Mouse (Mus musculus): Measurements from ENCODE around the gene Asb10. TPM values are rescaled to one million over a fixed set of nuclear protein-coding genes. Genes with fewer than 3 reads are reported as not detected.
A peak's percentile ranks its signal among the peaks of the same experiment; 100 is the strongest.

Gene Asb10
- polyA plus RNA-seq, 1 experiment from 2014 or later = 0.11 TPM

DNA sequence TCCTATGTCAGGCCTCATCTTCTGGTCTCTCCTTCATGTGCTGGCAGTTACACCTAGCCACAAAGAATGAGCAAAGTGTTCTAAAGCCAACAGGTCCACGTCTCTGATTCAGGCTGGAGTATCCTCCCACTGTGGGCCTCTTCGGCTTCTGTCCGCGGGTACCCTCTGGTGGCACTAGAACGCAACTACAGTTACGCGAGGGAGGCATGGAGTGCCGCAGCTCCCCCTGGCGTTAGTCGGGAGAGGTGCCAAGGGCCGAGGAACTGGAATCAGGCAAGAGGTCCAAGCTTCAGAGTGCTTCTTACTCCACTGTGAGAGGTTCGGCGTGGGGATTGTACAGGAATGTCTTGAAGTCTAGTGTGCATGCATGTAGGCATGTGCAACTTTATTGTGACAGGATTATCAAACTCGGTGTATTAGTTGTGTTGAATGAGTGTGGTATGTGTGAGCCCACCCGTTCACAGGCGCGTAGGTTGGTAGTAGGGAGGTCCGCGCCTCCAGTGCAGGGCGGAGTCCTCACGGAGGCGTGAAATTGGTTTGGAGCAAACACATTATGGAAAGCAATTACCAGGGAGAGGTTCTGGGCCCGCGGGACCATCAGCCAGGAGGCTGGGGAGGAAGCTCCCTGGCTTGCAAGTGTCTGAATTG is 10.6 kb downstream of the Asb10 start:
- H3K27ac ChIP-seq (replicated peaks) = no peak overlapping the region
- no peak overlapping the region for H3K4me2 ChIP-seq (replicated peaks)
- no peaks in the 10 kb centered on the region for H3K36me3 ChIP-seq
- H3K27me3 ChIP-seq = peaks cover 45% of the 10 kb centered on the region
- H3K4me3 ChIP-seq = no peak overlapping the region
- WGBS = 24% methylated on average over 24 of the region's 24 CpGs
- peak; percentile 66 for ATAC-seq (replicated peaks)
- no peak overlapping the region for H3K9ac ChIP-seq (replicated peaks)
- H3K9me3 ChIP-seq = no peaks in the 10 kb centered on the region
- peaks cover 14% of the 10 kb centered on the region for H3K4me1 ChIP-seq

DNA sequence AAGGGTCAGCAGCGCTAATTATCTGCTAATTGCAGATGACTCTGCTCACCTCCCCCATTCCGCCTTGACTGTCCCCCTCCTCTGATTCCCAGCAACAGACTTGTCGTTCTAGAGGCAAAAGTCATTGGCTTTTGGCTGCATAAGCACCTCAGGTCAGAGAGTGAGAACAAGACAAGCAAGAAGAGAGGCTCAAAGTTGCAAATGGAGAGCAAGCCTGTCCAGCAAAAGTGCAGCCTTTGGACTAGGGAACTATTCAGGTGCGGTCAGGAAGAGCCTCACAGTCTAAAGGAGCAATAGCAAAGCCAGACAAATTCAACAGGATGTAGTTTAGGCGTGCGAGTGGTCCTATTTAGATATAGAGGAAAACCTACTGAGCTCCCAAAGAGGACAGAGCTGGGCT is 13.0 kb downstream of the Asb10 start:
- Histone ChIP-seq H3K4me3 (no peak overlapping the region), H3K9ac (replicated peaks) (no peak overlapping the region), H3K36me3 (no peaks in the 10 kb centered on the region), H3K9me3 (no peaks in the 10 kb centered on the region), H3K4me1 (peaks cover 14% of the 10 kb centered on the region), H3K27me3 (peaks cover 68% of the 10 kb centered on the region), H3K4me2 (replicated peaks) (no peak overlapping the region), H3K27ac (replicated peaks) (no peak overlapping the region)
- WGBS = 13% methylated on average over 6 of the region's 6 CpGs
- ATAC-seq (replicated peaks) = no peak

- Histone ChIP-seq H3K27ac (replicated peaks) (no peak within 1 kb of the TSS), H3K36me3 (no peaks in the 10 kb centered on the region), H3K4me3 (peak within 1 kb of the TSS; percentile 41), H3K27me3 (peaks cover 73% of the 10 kb centered on the region), H3K4me2 (replicated peaks) (peak within 1 kb of the TSS; percentile 70), H3K4me1 (peaks cover 14% of the 10 kb centered on the region), H3K9ac (replicated peaks) (peak within 1 kb of the TSS; percentile 29), H3K9me3 (no peaks in the 10 kb centered on the region)
- 1% methylated on average over 41 of the region's 49 CpGs for WGBS
- ATAC-seq (replicated peaks) = 0 out of 2 replicates have a peak, but pooled peaks have one; percentile 12
Measured at GRCm38 (mm10) chr5:24526889-24527230, 13.9 kb downstream of the Asb10 start, which contains the start of gene Gbx1. Gene Gbx1, minus strand, starts transcription at chr5:24527202.

GRCm38 (mm10) chr5:24526190-24526888 is 14.4 kb downstream of the Asb10 start:
- Histone ChIP-seq H3K4me2 (replicated peaks) (peak overlapping the region; percentile 70), H3K9me3 (no peaks in the 10 kb centered on the region), H3K27ac (replicated peaks) (no peak overlapping the region), H3K36me3 (no peaks in the 10 kb centered on the region), H3K4me1 (peaks cover 14% of the 10 kb centered on the region), H3K27me3 (peaks cover 76% of the 10 kb centered on the region), H3K4me3 (peak overlapping the region; percentile 41), H3K9ac (replicated peaks) (peak overlapping the region; percentile 29)
- under 1% methylated on average over 91 of the region's 109 CpGs for WGBS
- ATAC-seq (replicated peaks) = peak; percentile 36

DNA sequence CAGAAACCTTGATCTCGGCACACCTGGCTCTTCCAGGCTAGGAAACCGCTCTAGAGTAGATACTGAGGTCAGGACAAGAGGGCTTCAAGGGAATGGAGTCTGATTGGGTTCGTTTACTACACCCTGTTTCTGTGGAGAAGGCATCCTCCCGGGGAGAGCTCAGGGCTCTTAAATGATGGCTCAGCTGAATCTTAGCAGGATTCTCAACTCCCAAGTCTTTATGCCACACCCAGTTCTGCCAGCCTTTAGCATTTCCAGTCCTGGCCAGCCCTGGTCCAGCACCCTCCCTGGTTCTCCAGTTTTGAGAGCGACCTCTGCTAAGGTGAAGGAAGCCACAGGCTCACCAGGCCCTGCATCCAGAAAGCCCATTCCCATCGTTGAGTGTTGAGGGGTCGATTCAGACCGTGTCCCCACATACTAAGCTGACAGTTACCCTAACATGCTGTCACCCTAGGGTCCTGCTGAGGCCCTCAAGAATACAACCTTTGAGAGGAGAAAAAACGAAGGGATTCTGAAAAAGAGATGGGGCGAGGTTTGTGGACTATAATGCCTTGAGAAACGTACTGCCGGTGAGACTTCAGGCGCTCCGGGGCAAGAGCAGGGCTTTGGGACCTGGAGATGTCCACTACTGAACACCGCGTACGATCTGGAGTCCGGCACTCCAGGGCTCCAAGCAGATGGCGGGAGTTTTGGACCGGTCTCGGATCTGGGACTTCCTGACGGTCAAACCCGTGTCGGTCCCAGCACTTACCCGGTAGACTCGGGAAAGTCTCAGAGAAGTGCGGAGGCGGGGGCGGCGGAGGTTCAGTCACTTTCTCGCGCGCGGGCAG is 15.2 kb downstream of the Asb10 start:
- H3K9ac ChIP-seq (replicated peaks) = peak overlapping the region; percentile 29; the same call in 1 of the 2 replicates
- WGBS = 2% methylated on average over 34 of the region's 34 CpGs
- peaks cover 78% of the 10 kb centered on the region for H3K27me3 ChIP-seq
- no peak overlapping the region for H3K27ac ChIP-seq (replicated peaks)
- H3K4me2 ChIP-seq (replicated peaks) = peak overlapping the region; percentile 70
- peak overlapping the region; percentile 41 for H3K4me3 ChIP-seq
- ATAC-seq (replicated peaks) = no peak
- no peaks in the 10 kb centered on the region for H3K9me3 ChIP-seq
- no peaks in the 10 kb centered on the region for H3K36me3 ChIP-seq
- H3K4me1 ChIP-seq = peaks cover 14% of the 10 kb centered on the region

DNA sequence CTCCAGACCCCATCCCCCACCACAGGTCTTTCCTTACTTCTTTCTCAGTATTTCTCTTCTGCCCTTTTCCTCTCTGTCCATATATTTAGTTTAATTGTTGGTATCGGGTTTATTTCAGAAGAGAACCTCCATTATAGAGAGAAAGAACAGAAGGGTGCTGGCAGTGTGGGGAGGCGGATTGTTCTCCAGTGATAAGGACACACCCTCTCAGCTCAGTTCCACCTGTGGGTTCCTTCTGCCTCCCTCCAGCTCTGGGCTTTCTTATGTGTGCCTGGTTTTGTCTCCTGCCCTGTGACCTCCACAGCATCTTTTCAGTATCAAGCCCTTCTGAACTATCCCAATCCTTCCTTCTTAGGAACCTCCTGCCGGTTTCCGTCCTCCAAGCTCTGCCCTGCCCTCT is 16.3 kb downstream of the Asb10 start:
- Histone ChIP-seq H3K27me3 (peaks cover 77% of the 10 kb centered on the region), H3K4me2 (replicated peaks) (no peak overlapping the region), H3K36me3 (no peaks in the 10 kb centered on the region), H3K27ac (replicated peaks) (no peak overlapping the region), H3K9ac (replicated peaks) (no peak overlapping the region), H3K4me1 (peaks cover 14% of the 10 kb centered on the region), H3K4me3 (no peak overlapping the region), H3K9me3 (no peaks in the 10 kb centered on the region)
- no peak for ATAC-seq (replicated peaks)
- 14% methylated on average over 4 of the region's 4 CpGs for WGBS

- no peak for ATAC-seq (replicated peaks)
- Histone ChIP-seq H3K27me3 (peaks cover 70% of the 10 kb centered on the region), H3K4me1 (peaks cover 14% of the 10 kb centered on the region), H3K27ac (replicated peaks) (no peak overlapping the region), H3K4me3 (no peak overlapping the region), H3K9me3 (no peaks in the 10 kb centered on the region), H3K9ac (replicated peaks) (no peak overlapping the region), H3K36me3 (no peaks in the 10 kb centered on the region), H3K4me2 (replicated peaks) (no peak overlapping the region)
- 35% methylated on average over 8 of the region's 8 CpGs for WGBS
Measured at GRCm38 (mm10) chr5:24523806-24524205, 17.0 kb downstream of the Asb10 start.

GRCm38 (mm10) chr5:24521366-24521765 is 19.4 kb downstream of the Asb10 start:
- ATAC-seq (replicated peaks) = no peak
- Histone ChIP-seq H3K4me3 (no peak overlapping the region), H3K4me2 (replicated peaks) (no peak overlapping the region), H3K9me3 (no peaks in the 10 kb centered on the region), H3K4me1 (peaks cover 6% of the 10 kb centered on the region), H3K27me3 (peaks cover 48% of the 10 kb centered on the region), H3K27ac (replicated peaks) (no peak overlapping the region), H3K9ac (replicated peaks) (no peak overlapping the region), H3K36me3 (no peaks in the 10 kb centered on the region)
- 65% methylated on average over 8 of the region's 8 CpGs for WGBS

GRCm38 (mm10) chr5:24512271-24512670 is 28.5 kb downstream of the Asb10 start:
- ATAC-seq (replicated peaks) = no peak
- Histone ChIP-seq H3K4me3 (no peak overlapping the region), H3K4me1 (no peaks in the 10 kb centered on the region), H3K36me3 (no peaks in the 10 kb centered on the region), H3K27me3 (no peaks in the 10 kb centered on the region), H3K27ac (replicated peaks) (no peak overlapping the region), H3K4me2 (replicated peaks) (no peak overlapping the region), H3K9ac (replicated peaks) (no peak overlapping the region), H3K9me3 (no peaks in the 10 kb centered on the region)
- WGBS = 59% methylated on average over 8 of the region's 8 CpGs

- Histone ChIP-seq H3K4me1 (no peaks in the 10 kb centered on the region), H3K4me3 (no peak overlapping the region), H3K9ac (replicated peaks) (no peak overlapping the region), H3K27ac (replicated peaks) (no peak overlapping the region), H3K9me3 (no peaks in the 10 kb centered on the region), H3K4me2 (replicated peaks) (no peak overlapping the region), H3K36me3 (no peaks in the 10 kb centered on the region), H3K27me3 (no peaks in the 10 kb centered on the region; the same call in 1 of the 2 replicates)
- 56% methylated on average over 11 of the region's 11 CpGs for WGBS
- ATAC-seq (replicated peaks) = no peak
Measured at GRCm38 (mm10) chr5:24510635-24511034, 30.1 kb downstream of the Asb10 start.

DNA sequence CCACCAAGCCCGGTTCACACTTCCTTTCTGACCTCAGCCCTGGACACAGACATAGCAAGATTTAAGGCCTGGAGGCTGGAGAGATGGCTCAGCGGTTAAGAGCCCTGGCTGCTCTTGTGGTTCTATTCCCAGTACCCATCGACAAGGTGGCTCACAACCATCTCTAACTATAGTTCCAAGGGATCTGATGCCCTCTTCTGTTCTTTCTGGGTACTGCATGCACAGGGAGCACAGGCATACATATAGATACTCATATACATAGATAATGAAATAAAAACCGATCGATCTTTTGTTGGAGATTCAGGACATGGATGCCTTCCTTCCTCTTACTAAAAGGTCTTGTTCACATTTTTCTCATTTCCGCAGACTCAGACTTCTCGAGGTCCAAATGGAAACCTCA is 32.4 kb downstream of the Asb10 start:
- Histone ChIP-seq H3K9ac (replicated peaks) (no peak overlapping the region), H3K27ac (replicated peaks) (no peak overlapping the region), H3K36me3 (no peaks in the 10 kb centered on the region), H3K4me1 (peaks cover 2% of the 10 kb centered on the region; the same call in 1 of the 2 replicates), H3K4me3 (no peak overlapping the region), H3K4me2 (replicated peaks) (no peak overlapping the region), H3K9me3 (no peaks in the 10 kb centered on the region), H3K27me3 (peaks cover 17% of the 10 kb centered on the region)
- WGBS = 96% methylated on average over 7 of the region's 7 CpGs
- no peak for ATAC-seq (replicated peaks)

DNA sequence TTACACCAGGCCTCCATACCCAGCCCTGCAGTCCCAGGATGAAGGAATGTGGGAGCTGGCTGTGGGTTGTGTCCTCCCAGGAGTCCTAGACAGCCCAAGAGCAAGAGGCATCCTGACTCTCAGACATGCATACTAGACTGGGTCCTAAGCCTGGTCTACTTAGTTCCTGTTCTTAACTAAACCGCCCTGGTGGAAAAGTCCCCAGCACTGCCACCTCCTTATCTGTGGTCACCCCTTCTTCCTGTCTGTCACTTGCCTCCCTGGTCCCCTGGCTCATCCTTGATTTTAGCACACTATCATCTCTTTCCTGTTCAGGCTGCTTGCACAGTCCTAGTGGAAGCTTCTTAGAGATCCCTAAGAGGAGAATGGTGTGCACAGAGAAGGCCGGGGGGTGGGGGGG is 35.3 kb downstream of the Asb10 start:
- no peak overlapping the region for H3K27ac ChIP-seq (replicated peaks)
- WGBS = 69% methylated on average over 2 of the region's 2 CpGs
- no peak overlapping the region for H3K4me3 ChIP-seq
- H3K4me1 ChIP-seq = peaks cover 8% of the 10 kb centered on the region
- peaks cover 23% of the 10 kb centered on the region for H3K27me3 ChIP-seq
- peaks cover 20% of the 10 kb centered on the region for H3K36me3 ChIP-seq
- no peak for ATAC-seq (replicated peaks)
- H3K9me3 ChIP-seq = no peaks in the 10 kb centered on the region
- H3K4me2 ChIP-seq (replicated peaks) = no peak overlapping the region
- no peak overlapping the region for H3K9ac ChIP-seq (replicated peaks)
